Mouse (Mus musculus) liver, embryonic 14.5 days (tissue): ENCODE measurements around the gene Iqschfp. TPM values are rescaled to one million over a fixed set of nuclear protein-coding genes. Genes with fewer than 3 reads are reported as not detected.

Experiments used
- ATAC-seq: fragments of 200-750 bp; cut with Nextera tagmentation; 2 replicates; pipeline ENCODE4 v1.8.0; 2017; ENCODE audit warnings: moderate number of reproducible peaks, mild to moderate bottlenecking, moderate library complexity; ENCODE audit not compliant: insufficient read depth
- DNase-seq, 3 experiments: peaks; one replicate each; pipeline ENCODE4 v3.0.0-alpha.2; 2012 to 2013; ENCODE audit warnings: low read depth in 3 of 3, low spot score in 3 of 3
- H3K27ac ChIP-seq: fragments of 300-500 bp; sonication (generic); 2 replicates; pipeline ENCODE4 v1.5.1; 2014; ENCODE audit warnings: moderate library complexity, mild to moderate bottlenecking, control low read depth, inconsistent platforms
- H3K27me3 ChIP-seq: fragments of 300-500 bp; sonication (generic); 2 replicates; pipeline ENCODE4 v1.6.1; 2014; ENCODE audit warnings: mild to moderate bottlenecking, low read length, moderate library complexity; ENCODE audit not compliant: control insufficient read depth, insufficient read depth
- H3K36me3 ChIP-seq: fragments of 300-500 bp; sonication (generic); replicated peaks from 2 replicates; pipeline ENCODE4 v1.6.1; 2014; ENCODE audit warnings: low read depth; ENCODE audit not compliant: control insufficient read depth, insufficient read depth
- H3K4me1 ChIP-seq, 2 experiments: fragments of 200-500 bp in 1 of 2; fragments of 300-500 bp in 1 of 2; sonication (generic) in 1 of 2; replicated peaks; 2 replicates each; pipeline ENCODE4 v1.6.1; 2012 to 2014; ENCODE audit warnings: antibody characterized with exemption in 1 of 2, inconsistent platforms in 1 of 2, low read length in 1 of 2; ENCODE audit not compliant: control insufficient read depth in 2 of 2, insufficient read depth in 2 of 2
- H3K4me2 ChIP-seq: fragments of 300-500 bp; sonication (generic); 2 replicates; pipeline ENCODE4 v1.6.1; 2014; ENCODE audit warnings: low read depth, mild to moderate bottlenecking, control low read depth, moderate library complexity
- H3K4me3 ChIP-seq, 2 experiments: fragments of 200-500 bp in 1 of 2; fragments of 300-500 bp in 1 of 2; sonication (generic) in 1 of 2; 2 replicates each; pipeline ENCODE4 v1.5.1; 2012 to 2014; ENCODE audit warnings: low read depth in 2 of 2, low read length in 2 of 2, mild to moderate bottlenecking in 2 of 2, control low read depth in 1 of 2, inconsistent platforms in 1 of 2, moderate library complexity in 1 of 2; ENCODE audit not compliant: insufficient read depth in 1 of 2
- H3K9ac ChIP-seq: fragments of 300-500 bp; sonication (generic); replicated peaks from 2 replicates; pipeline ENCODE4 v1.6.1; 2014; ENCODE audit warnings: mild to moderate bottlenecking, control low read depth, moderate library complexity
- H3K9me3 ChIP-seq: fragments of 300-500 bp; sonication (generic); 2 replicates; pipeline ENCODE4 v1.6.1; 2016; ENCODE audit warnings: low read length, mixed read lengths; ENCODE audit not compliant: control insufficient read depth
- CTCF ChIP-seq: IDR thresholded peaks from 2 replicates; pipeline ENCODE4 v1.5.1; 2016; ENCODE audit warnings: antibody characterized with exemption, low read depth, control low read depth
- EP300 ChIP-seq: IDR thresholded peaks from 2 replicates; pipeline ENCODE4 v1.6.1; 2016; ENCODE audit warnings: antibody characterized with exemption, low read depth
- WGBS: fragments of 180-500 bp; shearing (Covaris S2); extraction: QIAGEN DNeasy Blood & Tissue Kit; methylation state at CpG from one replicate; pipeline ENCODE4 v1.1.7; 2014; ENCODE audit not compliant: insufficient replicate concordance; 5-methylcytosine and 5-hydroxymethylcytosine counted together
- polyA plus RNA-seq, 2 experiments: library from polyadenylated mRNA; depleted of rRNA in 1 of 2; stranded (reverse) in 1 of 2; unstranded in 1 of 2; fragments of >200 nt; fragmentation: Nextera tagmentation in 1 of 2; extraction: Ambion mirVana in 1 of 2; gene quantifications; 2 replicates each; pipeline versions ENCODE4 v1.2.1 to v1.2.3; 2012 to 2014

Gene Iqschfp
- polyA plus RNA-seq, 2 experiments = not detected

DNA sequence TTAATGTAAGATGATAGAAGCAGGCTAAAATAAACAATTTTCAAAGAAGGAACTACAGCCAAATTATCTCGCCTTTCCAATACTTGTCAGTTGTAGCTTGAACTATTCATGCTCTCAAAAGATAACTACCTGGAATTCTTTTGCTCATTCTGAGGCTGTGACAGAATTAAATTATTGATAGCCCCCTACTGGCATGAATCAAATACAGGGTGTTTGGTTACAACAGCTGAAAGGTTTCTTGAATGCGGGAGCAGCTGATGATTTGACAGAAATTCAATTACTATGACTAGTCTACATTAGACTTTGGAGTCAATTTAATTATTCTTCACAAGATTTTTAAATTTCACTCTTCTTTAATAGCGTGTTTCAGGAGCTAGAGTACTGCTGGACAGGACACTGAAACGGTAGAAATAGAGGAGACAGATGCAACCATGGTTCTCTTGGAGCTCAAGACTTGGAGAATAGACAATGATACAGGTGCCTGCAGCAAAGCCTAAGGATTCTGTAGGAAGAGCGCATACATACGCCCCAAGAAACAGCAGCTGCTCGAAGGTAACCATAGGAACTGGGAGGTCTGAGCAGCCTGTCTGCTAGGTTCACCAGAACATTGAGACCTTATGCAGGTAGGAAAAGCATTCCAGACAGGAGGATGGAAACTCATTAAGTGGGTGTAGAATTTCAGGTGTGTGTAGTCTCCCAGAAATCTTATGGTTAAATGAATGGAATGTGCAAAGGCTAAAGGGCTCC, 485.6 kb downstream of the Iqschfp start:
- Histone ChIP-seq H3K9ac (no peak overlapping the region), H3K4me1 (no peaks in the 10 kb centered on the region), H3K36me3 (no peaks in the 10 kb centered on the region), H3K27me3 (no peaks in the 10 kb centered on the region), H3K4me3 (no peak overlapping the region), H3K4me2 (no peak overlapping the region), H3K27ac (no peak overlapping the region), H3K9me3 (no peaks in the 10 kb centered on the region)
- ATAC-seq (no peak), DNase-seq (no peak)
- no peak for TF ChIP-seq CTCF
- TF ChIP-seq EP300 = no peak
- 61% methylated on average over 7 of the region's 7 CpGs for WGBS

DNA sequence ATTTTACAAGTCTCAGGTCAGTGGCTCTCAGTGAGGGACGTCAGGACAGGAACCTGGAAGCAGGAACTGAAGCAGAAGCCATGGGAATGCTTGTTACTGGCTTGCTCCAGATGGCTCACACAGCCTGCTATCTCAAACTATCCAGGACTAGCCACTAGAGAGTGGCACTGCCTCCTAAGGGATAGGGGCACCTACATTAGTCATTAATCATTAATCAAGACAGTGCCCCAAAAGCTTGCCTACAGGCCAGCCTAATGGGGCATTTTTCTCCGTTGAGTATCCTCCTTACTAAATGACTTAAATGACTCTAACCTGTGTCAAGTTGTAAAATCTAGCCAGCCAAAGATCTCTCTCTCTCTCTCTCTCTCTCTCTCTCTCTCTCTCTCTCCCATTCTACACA, 486.8 kb downstream of the Iqschfp start:
- no peak overlapping the region for H3K27ac ChIP-seq
- TF ChIP-seq CTCF = no peak
- TF ChIP-seq EP300 = no peak
- H3K9me3 ChIP-seq = no peaks in the 10 kb centered on the region
- no peak overlapping the region for H3K9ac ChIP-seq
- WGBS = 63% methylated on average over 2 of the region's 2 CpGs
- no peak overlapping the region for H3K4me2 ChIP-seq
- H3K27me3 ChIP-seq = no peaks in the 10 kb centered on the region
- no peak for DNase-seq
- ATAC-seq = no peak
- no peaks in the 10 kb centered on the region for H3K36me3 ChIP-seq
- H3K4me1 ChIP-seq = no peaks in the 10 kb centered on the region
- H3K4me3 ChIP-seq = no peak overlapping the region

DNA sequence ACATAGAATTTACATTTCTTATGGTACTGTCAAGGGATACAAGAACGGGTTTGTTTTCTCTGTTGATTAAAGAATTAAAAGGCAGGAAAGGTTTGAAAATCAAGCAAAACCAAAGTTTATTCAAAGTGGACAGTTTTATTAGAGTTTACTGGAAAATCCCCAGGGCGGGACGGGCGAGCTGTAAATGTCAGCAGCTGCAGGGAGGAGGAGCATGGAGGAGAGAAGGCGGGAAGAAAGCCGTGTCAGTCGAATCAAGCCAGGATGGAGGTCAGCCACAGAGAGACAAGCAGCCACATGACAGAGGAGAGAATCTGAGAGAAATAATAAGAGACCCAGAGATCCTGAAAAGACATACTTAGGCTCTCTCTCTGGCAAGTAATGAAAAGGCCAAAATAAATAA, 487.2 kb downstream of the Iqschfp start:
- Histone ChIP-seq H3K36me3 (no peaks in the 10 kb centered on the region), H3K4me3 (no peak overlapping the region), H3K9me3 (no peaks in the 10 kb centered on the region), H3K27ac (no peak overlapping the region), H3K27me3 (no peaks in the 10 kb centered on the region), H3K4me1 (no peaks in the 10 kb centered on the region), H3K9ac (no peak overlapping the region), H3K4me2 (no peak overlapping the region)
- TF ChIP-seq EP300 (no peak), CTCF (no peak)
- DNase-seq = no peak
- WGBS = 40% methylated on average over 7 of the region's 7 CpGs
- ATAC-seq = no peak

DNA sequence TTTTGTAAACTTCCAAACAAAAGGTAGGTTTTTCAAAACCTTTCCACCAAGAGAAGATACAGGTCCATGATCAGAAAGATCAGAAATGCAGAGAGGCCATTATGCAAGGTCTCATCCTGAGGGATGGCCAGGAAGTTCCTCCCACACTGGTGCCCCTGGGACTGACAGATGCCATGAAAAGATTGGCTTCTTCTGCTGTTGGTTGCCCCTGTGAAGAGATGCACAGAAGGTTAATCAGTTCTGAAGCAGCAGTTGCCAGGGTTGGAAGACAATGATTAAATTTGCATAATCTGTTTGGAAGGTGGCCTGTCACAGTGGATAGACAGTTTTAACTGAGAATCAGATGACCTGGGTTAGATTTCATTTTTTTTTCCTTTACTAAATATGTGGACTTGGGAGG, 491.6 kb downstream of the Iqschfp start:
- Histone ChIP-seq H3K9me3 (no peaks in the 10 kb centered on the region), H3K9ac (no peak overlapping the region), H3K4me3 (no peak overlapping the region), H3K36me3 (no peaks in the 10 kb centered on the region), H3K4me2 (no peak overlapping the region), H3K27me3 (no peaks in the 10 kb centered on the region), H3K4me1 (no peaks in the 10 kb centered on the region), H3K27ac (no peak overlapping the region)
- no peak for DNase-seq
- ATAC-seq = no peak
- no peak for TF ChIP-seq CTCF
- no peak for TF ChIP-seq EP300

DNA sequence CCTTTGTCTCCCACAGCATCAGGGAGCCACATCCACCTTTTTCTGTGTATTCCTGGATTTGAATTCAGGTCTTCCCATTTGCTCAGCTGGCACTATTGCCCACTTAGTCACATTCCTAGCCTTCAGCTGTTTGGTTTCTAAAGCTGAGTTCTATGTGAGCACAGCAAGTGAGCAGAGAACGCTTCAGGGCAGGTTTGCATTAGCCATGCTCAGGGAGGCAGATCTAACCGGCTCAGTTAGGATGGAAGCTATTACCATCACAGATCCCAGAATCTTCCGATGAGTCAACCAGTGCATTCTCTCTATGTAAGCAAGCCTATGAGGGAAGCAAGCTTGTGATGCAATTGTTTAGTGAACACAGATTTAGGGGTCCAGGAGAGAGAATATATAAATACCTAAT, 493.5 kb downstream of the Iqschfp start:
- DNase-seq (no peak), ATAC-seq (no peak)
- H3K27ac ChIP-seq = no peak overlapping the region
- H3K36me3 ChIP-seq = no peaks in the 10 kb centered on the region
- no peak overlapping the region for H3K4me3 ChIP-seq
- no peaks in the 10 kb centered on the region for H3K9me3 ChIP-seq
- H3K4me2 ChIP-seq = no peak overlapping the region
- no peaks in the 10 kb centered on the region for H3K27me3 ChIP-seq
- no peak overlapping the region for H3K9ac ChIP-seq
- no peaks in the 10 kb centered on the region for H3K4me1 ChIP-seq
- 65% methylated on average over 3 of the region's 3 CpGs for WGBS
- TF ChIP-seq CTCF = no peak
